Mouse (Mus musculus): ENCODE measurements around the gene P2ry10b. TPM values are rescaled to one million over a fixed set of nuclear protein-coding genes. Genes with fewer than 3 reads are reported as not detected.

P2ry10b gene
- total and polyA plus RNA-seq, 3 experiments: 0.14 to 9.8 (median 8.1) TPM

DNA sequence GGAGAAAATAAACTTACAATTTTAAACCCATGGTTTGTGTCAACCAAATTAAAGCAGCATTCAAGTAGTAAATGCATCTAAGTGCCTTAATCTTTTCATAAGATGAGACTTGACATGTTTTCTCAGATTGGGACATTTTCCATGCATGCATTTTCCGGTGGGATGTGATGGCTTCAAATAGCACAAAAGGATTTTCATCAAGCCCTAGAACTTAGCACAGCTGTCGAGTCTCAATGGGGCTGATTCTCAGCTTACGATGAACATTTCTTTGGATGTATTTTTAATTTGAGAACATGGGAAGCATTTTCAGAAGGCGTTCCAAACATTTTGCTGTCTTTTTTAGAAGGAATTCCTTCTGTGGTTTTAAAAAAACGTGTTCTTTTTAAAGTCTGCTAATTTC, 1.3 kb downstream of the P2ry10b start:
- no peaks in the 10 kb centered on the region for H3K27me3 ChIP-seq (ENCODE audit: insufficient read depth, low read length)
- peak overlapping the region; percentile 23; the same call in 1 of the 2 replicates for H3K4me3 ChIP-seq (ENCODE audit: low read depth, low read length)
- TF ChIP-seq POLR2AphosphoS5 (IDR thresholded peaks at IDR 0.05; ENCODE audit: insufficient replicate concordance, low read depth, low read length): no peak
- no peak for TF ChIP-seq CTCF (IDR thresholded peaks at IDR 0.05; ENCODE audit: low read depth, low read length)
- TF ChIP-seq GATA1 (IDR thresholded peaks at IDR 0.05; ENCODE audit: borderline replicate concordance, low read length): no peak
- TF ChIP-seq TAL1 (conservative IDR thresholded peaks at IDR 0.05; ENCODE audit: low read depth, low read length): no peak
- TF ChIP-seq GATA2 (IDR thresholded peaks at IDR 0.05; ENCODE audit: borderline replicate concordance, low read depth, low read length): no peak
- H3K9me3 ChIP-seq (replicated peaks): no peaks in the 10 kb centered on the region
- no peak for ATAC-seq (ENCODE audit: extremely low read depth, insufficient number of reproducible peaks, low FRiP score, poor library complexity, severe bottlenecking)
- no peak for DNase-seq (ENCODE audit: low spot score)
- peaks cover 7% of the 10 kb centered on the region; the same call in 1 of the 2 replicates for H3K4me1 ChIP-seq (ENCODE audit: insufficient read depth, low read depth, low read length)
- H3K36me3 ChIP-seq (replicated peaks): no peaks in the 10 kb centered on the region

DNA sequence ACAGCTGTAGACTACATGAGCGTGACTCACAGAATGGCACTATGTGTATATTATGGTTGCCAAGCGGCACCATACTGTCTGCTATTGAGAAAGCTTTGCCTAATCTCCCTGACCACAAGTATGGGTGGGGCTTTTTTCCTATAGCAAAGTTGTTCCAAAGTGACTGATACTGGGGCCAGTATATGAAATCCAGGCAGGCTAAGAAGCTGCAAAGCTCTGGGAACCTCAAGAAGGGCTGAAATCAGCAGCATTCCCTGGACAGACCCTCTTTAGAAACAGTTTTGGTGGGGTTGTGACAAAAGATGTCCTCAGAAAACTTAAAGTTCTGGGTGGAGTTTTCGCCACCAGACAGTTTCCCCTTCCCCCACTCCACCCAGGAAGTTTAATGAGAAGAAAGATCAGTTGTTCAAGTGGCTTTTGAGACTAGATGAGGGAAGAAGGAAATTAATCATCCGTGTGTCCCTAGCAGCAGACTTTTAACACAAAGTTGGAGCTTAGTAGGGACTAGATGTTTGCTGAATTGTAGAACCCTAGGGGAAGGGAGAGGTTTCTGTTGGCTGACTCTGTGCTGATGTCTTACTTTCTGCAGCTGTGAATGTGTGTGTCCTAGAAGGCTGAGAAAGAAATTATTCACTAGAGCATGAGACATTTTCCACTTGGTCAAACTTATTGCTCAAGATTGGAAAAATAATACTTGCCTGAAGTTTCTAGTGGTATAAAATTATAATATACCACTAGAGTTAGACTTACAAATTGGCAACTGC, 2.2 kb downstream of the P2ry10b start:
- DNase-seq (ENCODE audit: low spot score) (no peak), ATAC-seq (ENCODE audit: extremely low read depth, insufficient number of reproducible peaks, low FRiP score, poor library complexity, severe bottlenecking) (peak; percentile 86)
- H3K27me3 ChIP-seq (ENCODE audit: insufficient read depth, low read length): no peaks in the 10 kb centered on the region
- peaks cover 8% of the 10 kb centered on the region; the same call in 1 of the 2 replicates for H3K4me1 ChIP-seq (ENCODE audit: insufficient read depth, low read depth, low read length)
- H3K36me3 ChIP-seq (replicated peaks): no peaks in the 10 kb centered on the region
- H3K4me3 ChIP-seq (ENCODE audit: low read depth, low read length): peak overlapping the region; percentile 44; the same call in 1 of the 2 replicates
- H3K9me3 ChIP-seq (replicated peaks): no peaks in the 10 kb centered on the region
- TF ChIP-seq POLR2AphosphoS5 (IDR thresholded peaks at IDR 0.05; ENCODE audit: insufficient replicate concordance, low read depth, low read length) (no peak), TAL1 (conservative IDR thresholded peaks at IDR 0.05; ENCODE audit: low read depth, low read length) (no peak), GATA1 (IDR thresholded peaks at IDR 0.05; ENCODE audit: borderline replicate concordance, low read length) (no peak), CTCF (IDR thresholded peaks at IDR 0.05; ENCODE audit: low read depth, low read length) (no peak), GATA2 (IDR thresholded peaks at IDR 0.05; ENCODE audit: borderline replicate concordance, low read depth, low read length) (no peak)

DNA sequence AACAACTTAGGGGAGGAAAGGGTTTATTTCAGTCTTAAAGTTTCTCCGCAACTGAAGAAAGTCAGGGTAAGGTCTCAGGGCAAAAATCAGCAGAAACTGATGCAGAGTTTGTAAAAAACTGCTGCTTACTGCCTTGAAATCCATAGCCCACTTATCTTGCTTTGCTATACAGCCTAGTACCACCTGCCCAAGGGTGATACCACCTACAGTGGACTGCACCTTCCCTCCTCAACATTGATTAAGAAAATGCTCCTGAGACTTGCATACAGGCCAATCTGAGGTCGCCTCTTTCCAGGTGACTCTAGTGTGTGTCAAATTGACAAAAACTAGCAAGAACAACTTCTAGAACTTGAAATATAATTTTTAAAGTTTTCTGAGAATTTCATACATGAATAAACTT, 7.3 kb downstream of the P2ry10b start:
- peaks cover 5% of the 10 kb centered on the region; the same call in 1 of the 2 replicates for H3K4me1 ChIP-seq (ENCODE audit: insufficient read depth, low read depth, low read length)
- ATAC-seq (ENCODE audit: extremely low read depth, insufficient number of reproducible peaks, low FRiP score, poor library complexity, severe bottlenecking) (no peak), DNase-seq (ENCODE audit: low spot score) (no peak)
- TF ChIP-seq TAL1 (conservative IDR thresholded peaks at IDR 0.05; ENCODE audit: low read depth, low read length) (no peak), CTCF (IDR thresholded peaks at IDR 0.05; ENCODE audit: low read depth, low read length) (no peak), GATA1 (IDR thresholded peaks at IDR 0.05; ENCODE audit: borderline replicate concordance, low read length) (no peak), GATA2 (IDR thresholded peaks at IDR 0.05; ENCODE audit: borderline replicate concordance, low read depth, low read length) (no peak), POLR2AphosphoS5 (IDR thresholded peaks at IDR 0.05; ENCODE audit: insufficient replicate concordance, low read depth, low read length) (no peak)
- H3K4me3 ChIP-seq (ENCODE audit: low read depth, low read length): no peak overlapping the region
- no peaks in the 10 kb centered on the region for H3K36me3 ChIP-seq (replicated peaks)
- H3K9me3 ChIP-seq (replicated peaks): no peaks in the 10 kb centered on the region
- H3K27me3 ChIP-seq (ENCODE audit: insufficient read depth, low read length): no peaks in the 10 kb centered on the region

DNA sequence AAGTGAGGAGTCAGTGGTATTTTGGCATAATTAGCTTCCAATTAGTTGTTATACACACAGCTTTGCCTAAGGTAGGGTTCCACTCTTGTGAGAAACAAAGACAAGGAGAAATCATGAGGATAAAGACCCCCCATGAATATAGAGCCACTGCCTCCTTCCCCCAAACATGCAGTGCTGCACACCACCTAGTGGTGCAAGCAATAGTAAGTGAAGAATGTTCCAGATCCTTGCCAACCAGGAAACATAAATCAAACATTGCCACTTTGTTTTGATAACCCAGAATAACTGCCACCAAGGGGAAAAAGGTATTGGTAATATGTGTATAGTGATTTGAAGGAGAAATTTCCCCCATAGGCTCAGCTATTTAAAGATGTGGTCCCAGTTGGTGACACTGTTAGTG, 11.8 kb downstream of the P2ry10b start:
- H3K27me3 ChIP-seq (ENCODE audit: insufficient read depth, low read length): no peaks in the 10 kb centered on the region
- DNase-seq (ENCODE audit: low spot score): no peak
- no peaks in the 10 kb centered on the region for H3K9me3 ChIP-seq (replicated peaks)
- no peaks in the 10 kb centered on the region for H3K36me3 ChIP-seq (replicated peaks)
- TF ChIP-seq GATA2 (IDR thresholded peaks at IDR 0.05; ENCODE audit: borderline replicate concordance, low read depth, low read length): no peak
- TF ChIP-seq POLR2AphosphoS5 (IDR thresholded peaks at IDR 0.05; ENCODE audit: insufficient replicate concordance, low read depth, low read length): no peak
- TF ChIP-seq TAL1 (conservative IDR thresholded peaks at IDR 0.05; ENCODE audit: low read depth, low read length): no peak
- no peak for TF ChIP-seq GATA1 (IDR thresholded peaks at IDR 0.05; ENCODE audit: borderline replicate concordance, low read length)
- no peak for TF ChIP-seq CTCF (IDR thresholded peaks at IDR 0.05; ENCODE audit: low read depth, low read length)
- ATAC-seq (ENCODE audit: extremely low read depth, insufficient number of reproducible peaks, low FRiP score, poor library complexity, severe bottlenecking): no peak
- peaks cover 5% of the 10 kb centered on the region; the same call in 1 of the 2 replicates for H3K4me1 ChIP-seq (ENCODE audit: insufficient read depth, low read depth, low read length)
- H3K4me3 ChIP-seq (ENCODE audit: low read depth, low read length): no peak overlapping the region

DNA sequence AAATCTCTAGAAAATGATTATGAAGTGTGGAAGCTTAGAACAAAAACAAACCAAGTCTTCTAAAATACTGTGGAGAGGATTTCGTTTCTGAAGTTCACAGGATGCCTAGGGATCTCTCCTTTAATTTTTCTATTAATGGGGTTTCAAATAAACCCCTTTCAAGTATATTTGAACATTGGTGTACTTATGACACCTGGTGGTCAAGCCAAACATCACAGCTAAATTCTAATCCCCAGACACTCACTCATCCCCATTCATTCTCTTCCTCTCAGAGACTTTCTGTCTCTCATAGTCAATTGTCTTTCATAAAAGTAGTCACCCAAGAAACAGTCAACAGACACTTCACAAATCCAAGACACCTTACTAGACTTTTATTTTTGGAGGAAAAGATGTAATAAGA, 19.6 kb downstream of the P2ry10b start:
- Histone ChIP-seq H3K4me3 (ENCODE audit: low read depth, low read length) (no peak overlapping the region), H3K36me3 (replicated peaks) (no peaks in the 10 kb centered on the region), H3K27me3 (ENCODE audit: insufficient read depth, low read length) (no peaks in the 10 kb centered on the region), H3K4me1 (ENCODE audit: insufficient read depth, low read depth, low read length) (no peaks in the 10 kb centered on the region), H3K9me3 (replicated peaks) (no peaks in the 10 kb centered on the region)
- TF ChIP-seq POLR2AphosphoS5 (IDR thresholded peaks at IDR 0.05; ENCODE audit: insufficient replicate concordance, low read depth, low read length) (no peak), GATA1 (IDR thresholded peaks at IDR 0.05; ENCODE audit: borderline replicate concordance, low read length) (no peak), TAL1 (conservative IDR thresholded peaks at IDR 0.05; ENCODE audit: low read depth, low read length) (no peak), GATA2 (IDR thresholded peaks at IDR 0.05; ENCODE audit: borderline replicate concordance, low read depth, low read length) (no peak), CTCF (IDR thresholded peaks at IDR 0.05; ENCODE audit: low read depth, low read length) (no peak)
- ATAC-seq (ENCODE audit: extremely low read depth, insufficient number of reproducible peaks, low FRiP score, poor library complexity, severe bottlenecking) (peak; percentile 54), DNase-seq (ENCODE audit: low spot score) (no peak)

DNA sequence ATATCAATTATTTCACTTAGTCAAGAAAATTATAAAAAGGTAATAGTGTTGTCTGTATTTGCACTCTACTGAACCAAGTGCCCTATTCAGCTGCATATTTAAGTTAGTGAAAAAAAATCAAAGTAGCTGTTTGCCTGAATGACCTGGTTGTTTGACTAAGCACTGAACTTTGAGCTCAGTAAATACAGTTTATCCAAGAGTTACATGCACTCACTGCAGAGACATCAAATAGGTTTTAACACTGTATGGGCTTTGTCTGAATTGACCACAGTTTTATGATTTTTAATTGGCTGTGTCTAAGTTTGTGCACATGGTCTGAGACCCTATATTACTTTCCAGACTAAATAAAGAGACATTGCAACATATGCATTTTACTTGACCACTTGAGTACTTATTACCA, 20.4 kb downstream of the P2ry10b start:
- H3K4me1 ChIP-seq (ENCODE audit: insufficient read depth, low read depth, low read length): no peaks in the 10 kb centered on the region
- H3K36me3 ChIP-seq (replicated peaks): no peaks in the 10 kb centered on the region
- H3K9me3 ChIP-seq (replicated peaks): no peaks in the 10 kb centered on the region
- TF ChIP-seq TAL1 (conservative IDR thresholded peaks at IDR 0.05; ENCODE audit: low read depth, low read length): no peak
- no peak for TF ChIP-seq GATA2 (IDR thresholded peaks at IDR 0.05; ENCODE audit: borderline replicate concordance, low read depth, low read length)
- TF ChIP-seq GATA1 (IDR thresholded peaks at IDR 0.05; ENCODE audit: borderline replicate concordance, low read length): no peak
- DNase-seq (ENCODE audit: low spot score): no peak
- no peak overlapping the region for H3K4me3 ChIP-seq (ENCODE audit: low read depth, low read length)
- H3K27me3 ChIP-seq (ENCODE audit: insufficient read depth, low read length): no peaks in the 10 kb centered on the region
- ATAC-seq (ENCODE audit: extremely low read depth, insufficient number of reproducible peaks, low FRiP score, poor library complexity, severe bottlenecking): no peak
